Mouse (Mus musculus) thymus, adult 2 months (tissue): ENCODE measurements around the gene Cd300ld5.

ENCODE experiments used
- CTCF ChIP-seq: fragments of 200-500 bp; IDR thresholded peaks from 2 replicates; pipeline ENCODE4 v1.5.1; 2012; ENCODE audit warnings: mild to moderate bottlenecking, control low read depth, low read length, moderate library complexity, borderline replicate concordance; ENCODE audit not compliant: control insufficient read depth, poor library complexity, insufficient read depth; ENCODE audit errors: extremely low read depth
- POLR2A ChIP-seq: fragments of 200-500 bp; IDR thresholded peaks from 2 replicates; pipeline ENCODE4 v1.6.1; 2012; ENCODE audit warnings: mild to moderate bottlenecking, low read length, control low read depth, moderate library complexity; ENCODE audit not compliant: control insufficient read depth, poor library complexity, insufficient read depth; ENCODE audit errors: extremely low read depth

- TF ChIP-seq CTCF, result no peak
- TF ChIP-seq POLR2A, result no peak
These were observed 41.1 kb upstream of the Cd300ld5 start for GRCm38 (mm10) chr11:115078680-115079079.
